Mouse (Mus musculus) heart, adult 2 months (tissue): ENCODE results near the gene Ubxn7. TPM values are rescaled to one million over a fixed set of nuclear protein-coding genes. Genes with fewer than 3 reads are reported as not detected.

Source experiments
- DNase-seq, 2 experiments: peaks; one replicate each; pipeline ENCODE4 v3.0.0; 2021
- H3K27ac ChIP-seq: fragments of 200-600 bp; 2 replicates; pipeline ENCODE4 v1.8.1; 2022
- H3K27me3 ChIP-seq: fragments of 200-500 bp; 2 replicates; pipeline ENCODE4 v1.6.1; 2012; ENCODE audit warnings: mild to moderate bottlenecking, low read length, inconsistent platforms, mixed read lengths; ENCODE audit not compliant: control insufficient read depth, insufficient read depth
- H3K36me3 ChIP-seq: fragments of 200-500 bp; 2 replicates; pipeline ENCODE4 v1.6.1; 2012; ENCODE audit warnings: low read length, inconsistent platforms; ENCODE audit not compliant: control insufficient read depth, insufficient read depth
- H3K4me1 ChIP-seq: fragments of 200-500 bp; 2 replicates; pipeline ENCODE4 v1.6.1; 2011; ENCODE audit warnings: low read length; ENCODE audit not compliant: control insufficient read depth, insufficient read depth
- H3K4me3 ChIP-seq: fragments of 200-600 bp; 2 replicates; pipeline ENCODE4 v1.8.1; 2022
- H3K79me2 ChIP-seq: fragments of 200-500 bp; replicated peaks from 2 replicates; pipeline ENCODE4 v1.6.1; 2012; ENCODE audit warnings: mild to moderate bottlenecking, inconsistent platforms, low read length, moderate library complexity, mixed read lengths; ENCODE audit not compliant: control insufficient read depth, insufficient read depth
- H3K9ac ChIP-seq: fragments of 200-500 bp; 2 replicates; pipeline ENCODE4 v1.6.1; 2012; ENCODE audit warnings: low read depth, mild to moderate bottlenecking, control low read depth, inconsistent platforms, low read length, mixed read lengths
- CTCF ChIP-seq: fragments of 200-600 bp; IDR thresholded peaks from 2 replicates; pipeline ENCODE4 v1.8.1; 2022; ENCODE audit warnings: antibody characterized with exemption, mild to moderate bottlenecking, moderate library complexity
- EP300 ChIP-seq: fragments of 200-500 bp; IDR thresholded peaks from 2 replicates; pipeline ENCODE4 v1.6.1; 2011; ENCODE audit warnings: low read depth, low read length, control low read depth; ENCODE audit not compliant: insufficient read depth
- POLR2A ChIP-seq: fragments of 200-500 bp; IDR thresholded peaks from 2 replicates; pipeline ENCODE4 v1.6.1; 2011; ENCODE audit warnings: mild to moderate bottlenecking, low read depth, low read length, control low read depth; ENCODE audit not compliant: insufficient read depth
- WGBS: fragments of 180-500 bp; shearing (Covaris S2); methylation state at CpG from one replicate; pipeline ENCODE4 v1.1.7; 2018; 5-methylcytosine and 5-hydroxymethylcytosine counted together
- intact Hi-C: fragments of 180-260 bp; cut with DNase I; formaldehyde crosslinking; loops from one replicate; pipeline ENCODE4 v1.15.1; 2025
- polyA plus RNA-seq: library from polyadenylated mRNA; depleted of rRNA; stranded (reverse); fragments of >200 nt; gene quantifications from 2 replicates; pipeline ENCODE4 v1.2.3, GENCODE M21; 2012; rRNA removed
- total RNA-seq, 2 experiments: library from RNA; stranded (reverse); gene quantifications; 2 replicates each; pipeline ENCODE4 v1.2.3; 2021

Ubxn7 gene
- total and polyA plus RNA-seq, 3 experiments, result 4.8 to 26.8 (median 23.6) TPM

DNA sequence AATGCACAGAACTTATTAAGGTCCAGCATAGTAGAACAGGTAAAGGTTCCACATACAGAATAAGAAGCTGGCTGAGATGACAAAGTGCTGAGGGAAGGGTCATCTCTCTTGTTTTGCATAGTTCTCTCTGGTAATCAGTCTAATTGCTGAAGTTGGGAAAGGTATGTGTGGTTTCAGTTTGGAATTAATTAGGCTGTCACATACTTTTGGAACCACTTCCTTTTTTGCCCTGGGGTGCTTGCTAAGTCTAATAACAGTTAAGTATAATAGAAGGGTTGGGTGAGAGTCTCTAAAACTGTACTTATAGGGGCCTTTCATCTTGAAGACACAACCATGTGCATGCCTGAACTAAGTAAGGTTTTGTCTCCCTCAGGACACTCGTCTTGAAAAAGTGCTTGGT, 104.6 kb downstream of the Ubxn7 start:
- H3K27me3 ChIP-seq, result no peaks in the 10 kb centered on the region
- peaks cover 9% of the 10 kb centered on the region; the same call in 1 of the 2 replicates for H3K79me2 ChIP-seq
- H3K9ac ChIP-seq, result no peak overlapping the region
- H3K4me1 ChIP-seq, result peaks cover 7% of the 10 kb centered on the region
- intact Hi-C loops, result no loop called here
- H3K27ac ChIP-seq, result no peak overlapping the region; the same call in 1 of the 2 replicates
- peaks cover 20% of the 10 kb centered on the region for H3K36me3 ChIP-seq
- DNase-seq, result no peak
- H3K4me3 ChIP-seq, result no peak overlapping the region
- WGBS, result 43% methylated on average over 1 of the region's 1 CpGs
- TF ChIP-seq POLR2A (no peak), EP300 (no peak), CTCF (no peak)

DNA sequence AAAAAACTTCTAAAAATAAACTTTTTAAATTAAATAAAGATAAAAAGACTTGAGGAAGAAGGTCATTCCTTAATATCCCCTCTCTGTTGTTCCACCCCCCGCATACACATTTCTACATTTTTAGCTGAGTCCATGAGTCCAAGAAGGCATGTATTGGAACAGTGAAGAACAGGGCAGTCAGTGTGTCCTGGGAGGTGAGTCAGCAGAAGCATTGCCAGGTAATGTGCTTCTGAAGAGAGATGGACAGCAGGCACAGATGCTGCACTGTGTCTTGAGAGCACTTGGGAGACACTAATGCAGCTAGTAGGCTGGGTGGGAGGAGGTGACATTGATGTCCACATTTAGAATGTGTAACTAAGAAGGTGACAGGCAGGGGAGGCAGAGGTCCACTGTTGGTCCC, 105.2 kb downstream of the Ubxn7 start:
- Histone ChIP-seq H3K9ac (no peak overlapping the region), H3K27me3 (no peaks in the 10 kb centered on the region), H3K4me1 (peaks cover 4% of the 10 kb centered on the region), H3K27ac (no peak overlapping the region), H3K4me3 (no peak overlapping the region), H3K79me2 (peaks cover 7% of the 10 kb centered on the region; the same call in 1 of the 2 replicates), H3K36me3 (peaks cover 15% of the 10 kb centered on the region)
- WGBS, result 94% methylated on average over 1 of the region's 1 CpGs
- TF ChIP-seq CTCF (no peak), EP300 (no peak), POLR2A (no peak)
- no peak for DNase-seq
- intact Hi-C loops, result no loop called here

DNA sequence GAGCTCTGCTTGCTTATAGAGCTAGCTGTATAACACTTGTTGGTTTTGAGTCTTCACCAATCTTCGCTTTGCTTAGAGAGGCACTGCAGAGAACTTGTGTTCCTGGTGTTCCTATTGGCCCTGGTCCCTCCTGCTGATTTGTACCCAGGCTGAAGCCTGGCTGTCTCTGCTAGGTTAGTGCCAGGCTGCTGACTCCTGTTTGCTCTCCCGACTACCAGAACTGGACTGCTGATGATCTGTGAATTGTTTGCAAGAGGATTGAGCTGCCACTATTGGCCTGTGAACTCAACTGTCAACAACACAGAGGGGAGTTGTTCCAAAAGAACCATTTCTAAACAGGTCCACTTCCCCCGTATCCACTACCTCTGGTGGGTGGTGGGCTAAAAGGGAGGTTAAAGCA, 109.4 kb downstream of the Ubxn7 start:
- 80% methylated on average over 3 of the region's 3 CpGs for WGBS
- H3K79me2 ChIP-seq, result peaks cover 5% of the 10 kb centered on the region; the same call in 1 of the 2 replicates
- H3K36me3 ChIP-seq, result peaks cover 8% of the 10 kb centered on the region
- no peak overlapping the region for H3K4me3 ChIP-seq
- no peak for TF ChIP-seq EP300
- TF ChIP-seq POLR2A, result no peak
- no peak for TF ChIP-seq CTCF
- H3K27ac ChIP-seq, result peak overlapping the region; percentile 7; the same call in 1 of the 2 replicates
- peaks cover 3% of the 10 kb centered on the region for H3K4me1 ChIP-seq
- H3K9ac ChIP-seq, result no peak overlapping the region
- no peaks in the 10 kb centered on the region for H3K27me3 ChIP-seq
- intact Hi-C loops, result no loop called here
- no peak for DNase-seq

Other genes starting within 250 kb of the Ubxn7 start
- 10 to 100 TPM; 21.0 to 21.2 TPM for gene Pigx, start 232.5 kb upstream of the Ubxn7 start, total RNA-seq
- 12.4 and 23.2 TPM in 2 replicates for gene Pigx, start 232.5 kb upstream of the Ubxn7 start, polyA plus RNA-seq
- gene Cep19, start 232.5 kb upstream of the Ubxn7 start, total RNA-seq, result 1 to 10 TPM; 8.6 to 9.8 TPM
- gene Cep19, start 232.5 kb upstream of the Ubxn7 start, polyA plus RNA-seq, result 8.8 and 9.7 TPM in 2 replicates
- gene Nrros, start 166.7 kb upstream of the Ubxn7 start, total RNA-seq, result 1 to 10 TPM; 3.9 to 4.7 TPM
- gene Nrros, start 166.7 kb upstream of the Ubxn7 start, polyA plus RNA-seq, result 9.1 and 9.5 TPM in 2 replicates
- not detected for gene Bex6, start 152.4 kb upstream of the Ubxn7 start, total RNA-seq
- gene Bex6, start 152.4 kb upstream of the Ubxn7 start, polyA plus RNA-seq, result not detected in 2 replicates
- 10 to 100 TPM; 10.8 to 13.5 TPM for gene Fbxo45, start 85.1 kb upstream of the Ubxn7 start, total RNA-seq
- gene Fbxo45, start 85.1 kb upstream of the Ubxn7 start, polyA plus RNA-seq, result 3.3 and 6.2 TPM in 2 replicates
- gene Wdr53, start 85.0 kb upstream of the Ubxn7 start, total RNA-seq, result 1 to 10 TPM; 7.6 TPM
- gene Wdr53, start 85.0 kb upstream of the Ubxn7 start, polyA plus RNA-seq, result 3.3 and 8.1 TPM in 2 replicates
- 10 to 100 TPM; 25.2 to 29.6 TPM for gene Smco1, start 60.8 kb upstream of the Ubxn7 start, total RNA-seq
- 10.9 and 23.4 TPM in 2 replicates for gene Smco1, start 60.8 kb upstream of the Ubxn7 start, polyA plus RNA-seq
- gene Rnf168, start 54.8 kb upstream of the Ubxn7 start, total RNA-seq, result 10 to 100 TPM; 12.2 to 14.0 TPM
- gene Rnf168, start 54.8 kb upstream of the Ubxn7 start, polyA plus RNA-seq, result 4.6 and 9.6 TPM in 2 replicates
- gene Tm4sf19, start 68.2 kb downstream of the Ubxn7 start, total RNA-seq, result not detected
- 0.12 TPM in 2 replicates for gene Tm4sf19, start 68.2 kb downstream of the Ubxn7 start, polyA plus RNA-seq
- 1 to 10 TPM; 6.2 to 6.8 TPM for gene Tctex1d2, start 87.4 kb downstream of the Ubxn7 start, total RNA-seq
- gene Tctex1d2, start 87.4 kb downstream of the Ubxn7 start, polyA plus RNA-seq, result 6.2 and 8.7 TPM in 2 replicates
- gene Pcyt1a, start 98.7 kb downstream of the Ubxn7 start, total RNA-seq, result 100 to 1,000 TPM; 110 to 133 TPM
- gene Pcyt1a, start 98.7 kb downstream of the Ubxn7 start, polyA plus RNA-seq, result 44.3 and 70.5 TPM in 2 replicates
- under 1 TPM; 0.55 to 0.63 TPM for gene Slc51a, start 155.6 kb downstream of the Ubxn7 start, total RNA-seq
- gene Slc51a, start 155.6 kb downstream of the Ubxn7 start, polyA plus RNA-seq, result 0.64 and 1.1 TPM in 2 replicates
- not detected for gene Zdhhc19, start 164.0 kb downstream of the Ubxn7 start, total RNA-seq
- gene Zdhhc19, start 164.0 kb downstream of the Ubxn7 start, polyA plus RNA-seq, result not detected in 2 replicates